Mouse (Mus musculus): Measurements from ENCODE around the gene Krtap4-9. TPM values are rescaled to one million over a fixed set of nuclear protein-coding genes. Genes with fewer than 3 reads are reported as not detected.

Krtap4-9 gene
- polyA plus RNA-seq (2012; rRNA removed): not detected in 2 replicates

DNA sequence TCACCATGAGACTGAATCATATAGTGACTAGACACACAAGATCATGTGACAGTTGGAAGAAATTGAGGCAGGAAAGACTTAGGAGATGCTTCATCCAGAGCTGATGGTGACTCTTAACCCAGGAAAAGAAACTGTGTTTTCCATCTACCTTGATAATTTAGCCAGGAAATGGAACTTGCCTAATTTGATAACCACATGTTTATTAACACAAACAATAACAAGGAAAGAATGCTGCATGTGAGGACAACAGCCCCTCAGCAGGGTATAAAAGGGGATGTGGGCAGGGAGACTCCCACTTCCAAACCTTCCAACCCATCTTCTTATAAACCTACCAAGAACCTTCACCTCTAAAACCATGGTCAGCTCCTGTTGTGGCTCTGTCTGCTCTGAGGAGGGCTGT, at the start of gene Krtap4-9:
Gene Krtap4-9, plus strand, starts transcription at position 301 of the 400 bp plus-strand sequence.

DNA sequence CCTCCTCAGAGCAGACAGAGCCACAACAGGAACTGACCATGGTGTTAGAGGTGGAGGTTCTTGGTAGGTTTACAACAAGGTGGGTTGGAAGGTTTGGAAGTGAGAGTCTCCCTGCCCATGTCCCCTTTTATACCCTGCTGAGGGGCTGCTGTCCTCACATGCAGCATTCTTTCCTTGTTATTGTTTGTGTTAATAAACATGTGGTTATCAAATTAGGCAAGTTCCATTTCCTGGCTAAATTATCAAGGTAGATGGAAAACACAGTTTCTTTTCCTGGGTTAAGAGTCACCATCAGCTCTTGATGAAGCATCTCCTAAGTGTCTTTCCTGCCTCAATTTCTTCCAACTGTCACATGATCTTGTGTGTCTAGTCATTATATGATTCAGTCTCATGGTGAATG, 12.2 kb upstream of the Krtap4-9 start, which contains the start of gene Gm11595:
Gene Gm11595, minus strand, starts transcription at position 101 of the 400 bp plus-strand sequence.

DNA sequence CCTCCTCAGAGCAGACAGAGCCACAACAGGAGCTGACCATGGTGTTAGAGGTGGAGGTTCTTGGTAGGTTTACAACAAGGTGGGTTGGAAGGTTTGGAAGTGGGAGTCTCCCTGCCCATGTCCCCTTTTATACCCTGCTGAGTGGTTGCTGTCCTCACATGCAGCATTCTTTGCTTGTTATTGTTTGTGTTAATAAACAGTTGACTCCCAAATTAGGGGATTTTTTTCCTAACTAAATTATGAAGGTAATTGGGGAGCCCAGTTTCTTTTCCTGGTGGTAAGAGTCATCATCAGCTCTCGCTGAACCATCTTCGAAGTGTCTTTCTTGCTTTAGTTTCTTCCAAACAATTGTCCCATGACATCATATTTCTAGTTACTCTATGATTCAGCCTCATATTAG, 4.4 kb upstream of the Krtap4-9 start, which contains the start of gene Krtap4-8:
Gene Krtap4-8, minus strand, starts transcription at position 101 of the 400 bp plus-strand sequence.

DNA sequence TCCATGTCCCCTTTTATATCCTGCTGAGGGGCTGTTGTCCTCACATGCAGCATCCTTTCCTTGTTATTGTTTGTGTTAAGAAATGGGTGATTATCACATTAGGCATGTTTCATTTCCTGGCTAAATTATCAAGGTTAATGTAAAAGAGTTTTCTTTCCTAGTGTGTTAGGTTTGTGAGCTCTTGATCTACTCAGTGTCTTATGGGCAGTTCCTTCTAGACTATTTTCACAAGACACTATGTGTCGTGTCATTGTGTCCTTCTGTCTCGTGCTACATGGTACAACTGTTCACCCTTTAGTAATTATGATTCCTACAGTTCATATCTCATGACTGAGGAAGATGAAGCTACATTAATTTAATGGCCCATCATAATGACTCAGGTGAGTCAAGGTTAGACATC, 8.4 kb downstream of the Krtap4-9 start, which contains the start of gene Gm11596:
Gene Gm11596, minus strand, starts transcription at position 101 of the 400 bp plus-strand sequence.

DNA sequence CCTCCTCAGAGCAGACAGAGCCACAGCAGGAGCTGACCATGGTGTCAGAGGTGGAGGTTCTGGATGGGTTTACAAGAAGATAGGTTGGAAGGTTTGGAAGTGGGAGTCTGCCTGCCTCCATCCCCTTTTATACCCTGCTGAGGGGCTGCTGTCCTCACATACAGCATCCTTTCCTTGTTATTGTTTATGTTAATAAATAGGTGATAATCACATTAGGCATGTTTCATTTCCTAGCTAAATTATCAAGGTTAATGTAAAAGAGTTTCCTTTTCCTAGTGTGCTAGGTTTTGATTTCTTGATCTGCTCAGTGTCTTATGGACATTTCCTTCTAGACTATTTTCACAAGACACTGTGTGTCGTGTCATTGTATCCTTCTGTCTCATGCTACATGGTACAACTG, 13.8 kb downstream of the Krtap4-9 start, which contains the start of gene Gm11569:
Gene Gm11569, minus strand, starts transcription at position 101 of the 400 bp plus-strand sequence.

DNA sequence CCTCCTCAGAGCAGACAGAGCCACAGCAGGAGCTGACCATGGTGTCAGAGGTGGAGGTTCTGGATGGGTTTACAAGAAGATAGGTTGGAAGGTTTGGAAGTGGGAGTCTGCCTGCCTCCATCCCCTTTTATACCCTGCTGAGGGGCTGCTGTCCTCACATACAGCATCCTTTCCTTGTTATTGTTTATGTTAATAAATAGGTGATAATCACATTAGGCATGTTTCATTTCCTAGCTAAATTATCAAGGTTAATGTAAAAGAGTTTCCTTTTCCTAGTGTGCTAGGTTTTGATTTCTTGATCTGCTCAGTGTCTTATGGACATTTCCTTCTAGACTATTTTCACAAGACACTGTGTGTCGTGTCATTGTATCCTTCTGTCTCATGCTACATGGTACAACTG, 19.3 kb downstream of the Krtap4-9 start, which contains the start of gene Gm11554:
Gene Gm11554, minus strand, starts transcription at position 101 of the 400 bp plus-strand sequence.

DNA sequence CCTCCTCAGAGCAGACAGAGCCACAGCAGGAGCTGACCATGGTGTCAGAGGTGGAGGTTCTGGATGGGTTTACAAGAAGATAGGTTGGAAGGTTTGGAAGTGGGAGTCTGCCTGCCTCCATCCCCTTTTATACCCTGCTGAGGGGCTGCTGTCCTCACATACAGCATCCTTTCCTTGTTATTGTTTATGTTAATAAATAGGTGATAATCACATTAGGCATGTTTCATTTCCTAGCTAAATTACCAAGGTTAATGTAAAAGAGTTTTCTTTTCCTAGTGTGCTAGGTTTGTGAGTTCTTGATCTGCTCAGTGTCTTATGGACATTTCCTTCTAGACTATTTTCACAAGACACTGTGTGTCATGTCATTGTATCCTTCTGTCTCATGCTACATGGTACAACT, 24.8 kb downstream of the Krtap4-9 start, which contains the start of gene Krtap4-13:
Gene Krtap4-13, minus strand, starts transcription at position 101 of the 400 bp plus-strand sequence.

DNA sequence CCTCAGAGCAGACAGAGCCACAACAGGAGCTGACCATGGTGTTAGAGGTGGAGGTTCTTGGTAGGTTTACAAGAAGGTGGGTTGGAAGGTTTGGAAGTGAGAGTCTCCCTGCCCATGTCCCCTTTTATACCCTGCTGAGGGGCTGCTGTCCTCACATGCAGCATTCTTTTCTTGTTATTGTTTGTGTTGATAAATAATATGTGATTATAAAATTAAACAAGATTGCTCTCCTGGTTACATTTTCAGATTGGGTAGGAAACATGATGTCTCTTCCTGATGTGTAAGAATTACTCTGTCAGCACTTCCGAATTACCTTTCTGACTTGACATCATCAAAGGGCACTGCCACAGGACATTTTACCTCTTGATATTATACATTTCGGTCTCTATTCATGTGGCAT, 30.6 kb downstream of the Krtap4-9 start, which contains the start of gene Gm11564:
Gene Gm11564, minus strand, starts transcription at position 101 of the 400 bp plus-strand sequence.

Other genes starting within 250 kb of the Krtap4-9 start
- gene Krt40, start 242.0 kb upstream of the Krtap4-9 start, polyA plus RNA-seq (2012; rRNA removed): not detected in 2 replicates
- gene Krtap3-3, start 234.3 kb upstream of the Krtap4-9 start, polyA plus RNA-seq (2012; rRNA removed): not detected in 2 replicates
- gene Krtap3-2, start 228.3 kb upstream of the Krtap4-9 start, polyA plus RNA-seq (2012; rRNA removed): not detected in 2 replicates
- not detected in 2 replicates for gene Gm11939, start 225.7 kb upstream of the Krtap4-9 start, polyA plus RNA-seq (2012; rRNA removed)
- gene Krtap3-1, start 218.6 kb upstream of the Krtap4-9 start, polyA plus RNA-seq (2012; rRNA removed): not detected in 2 replicates
- not detected in 2 replicates for gene Krtap1-5, start 204.2 kb upstream of the Krtap4-9 start, polyA plus RNA-seq (2012; rRNA removed)
- gene Krtap1-4, start 201.5 kb upstream of the Krtap4-9 start, polyA plus RNA-seq (2012; rRNA removed): not detected in 2 replicates
- gene Krtap1-3, start 193.9 kb upstream of the Krtap4-9 start, polyA plus RNA-seq (2012; rRNA removed): not detected in 2 replicates
- gene Krtap9-3, start 187.1 kb upstream of the Krtap4-9 start, polyA plus RNA-seq (2012; rRNA removed): not detected in 2 replicates
- not detected in 2 replicates for gene Gm11938, start 181.9 kb upstream of the Krtap4-9 start, polyA plus RNA-seq (2012; rRNA removed)
- gene Gm11937, start 175.0 kb upstream of the Krtap4-9 start, polyA plus RNA-seq (2012; rRNA removed): not detected in 2 replicates
- not detected in 2 replicates for gene Krtap2-4, start 170.4 kb upstream of the Krtap4-9 start, polyA plus RNA-seq (2012; rRNA removed)
- gene Gm11562, start 164.8 kb upstream of the Krtap4-9 start, polyA plus RNA-seq (2012; rRNA removed): not detected in 2 replicates
- not detected in 2 replicates for gene Krtap4-1, start 157.0 kb upstream of the Krtap4-9 start, polyA plus RNA-seq (2012; rRNA removed)
- not detected in 2 replicates for gene Krtap4-2, start 150.1 kb upstream of the Krtap4-9 start, polyA plus RNA-seq (2012; rRNA removed)
- gene Krtap4-7, start 141.1 kb upstream of the Krtap4-9 start, polyA plus RNA-seq (2012; rRNA removed): not detected in 2 replicates
- not detected in 2 replicates for gene Gm11555, start 135.0 kb upstream of the Krtap4-9 start, polyA plus RNA-seq (2012; rRNA removed)
- gene Gm11563, start 126.2 kb upstream of the Krtap4-9 start, polyA plus RNA-seq (2012; rRNA removed): not detected in 2 replicates
- not detected in 2 replicates for gene Krtap4-6, start 119.2 kb upstream of the Krtap4-9 start, polyA plus RNA-seq (2012; rRNA removed)
- gene Gm14190, start 94.5 kb upstream of the Krtap4-9 start, polyA plus RNA-seq (2012; rRNA removed): not detected in 2 replicates
- not detected in 2 replicates for gene Gm14180, start 50.9 kb upstream of the Krtap4-9 start, polyA plus RNA-seq (2012; rRNA removed)
- not detected in 2 replicates for gene Gm11595, start 12.3 kb upstream of the Krtap4-9 start, polyA plus RNA-seq (2012; rRNA removed)
- gene Krtap4-8, start 4.5 kb upstream of the Krtap4-9 start, polyA plus RNA-seq (2012; rRNA removed): not detected in 2 replicates
- not detected in 2 replicates for gene Gm11596, start 8.3 kb downstream of the Krtap4-9 start, polyA plus RNA-seq (2012; rRNA removed)
- gene Gm11569, start 13.7 kb downstream of the Krtap4-9 start, polyA plus RNA-seq (2012; rRNA removed): 0.07 TPM in 1 of 2 replicates, not detected in the other
- gene Gm11554, start 19.2 kb downstream of the Krtap4-9 start, polyA plus RNA-seq (2012; rRNA removed): not detected in 2 replicates
- not detected in 2 replicates for gene Krtap4-13, start 24.7 kb downstream of the Krtap4-9 start, polyA plus RNA-seq (2012; rRNA removed)
- gene Gm11564, start 30.5 kb downstream of the Krtap4-9 start, polyA plus RNA-seq (2012; rRNA removed): not detected in 2 replicates
- gene 2300003K06Rik, start 52.9 kb downstream of the Krtap4-9 start, polyA plus RNA-seq (2012; rRNA removed): not detected in 2 replicates
- gene Krtap4-16, start 66.4 kb downstream of the Krtap4-9 start, polyA plus RNA-seq (2012; rRNA removed): not detected in 2 replicates
- gene Gm11568, start 72.7 kb downstream of the Krtap4-9 start, polyA plus RNA-seq (2012; rRNA removed): not detected in 2 replicates
- gene Gm11559, start 79.3 kb downstream of the Krtap4-9 start, polyA plus RNA-seq (2012; rRNA removed): not detected in 2 replicates
- gene Krtap9-1, start 88.2 kb downstream of the Krtap4-9 start, polyA plus RNA-seq (2012; rRNA removed): not detected in 2 replicates
- gene Gm11567, start 94.0 kb downstream of the Krtap4-9 start, polyA plus RNA-seq (2012; rRNA removed): not detected in 2 replicates
- 0.13 TPM in 1 of 2 replicates, not detected in the other for gene Krtap31-1, start 122.7 kb downstream of the Krtap4-9 start, polyA plus RNA-seq (2012; rRNA removed)
- gene Gm11565, start 129.6 kb downstream of the Krtap4-9 start, polyA plus RNA-seq (2012; rRNA removed): not detected in 2 replicates
- not detected in 2 replicates for gene Krtap31-2, start 151.1 kb downstream of the Krtap4-9 start, polyA plus RNA-seq (2012; rRNA removed)
- gene Krtap9-5, start 163.3 kb downstream of the Krtap4-9 start, polyA plus RNA-seq (2012; rRNA removed): not detected in 2 replicates
- gene Krtap29-1, start 193.9 kb downstream of the Krtap4-9 start, polyA plus RNA-seq (2012; rRNA removed): not detected in 2 replicates
- not detected in 2 replicates for gene Krtap16-1, start 201.4 kb downstream of the Krtap4-9 start, polyA plus RNA-seq (2012; rRNA removed)
- gene Krtap17-1, start 208.8 kb downstream of the Krtap4-9 start, polyA plus RNA-seq (2012; rRNA removed): 0.52 and 0.53 TPM in 2 replicates
- gene Krt33a, start 231.0 kb downstream of the Krtap4-9 start, polyA plus RNA-seq (2012; rRNA removed): 0.04 TPM in 1 of 2 replicates, not detected in the other
- gene Krt33b, start 244.7 kb downstream of the Krtap4-9 start, polyA plus RNA-seq (2012; rRNA removed): 0.11 TPM in 1 of 2 replicates, not detected in the other

Data from central nervous system, embryonic 18 days (tissue).